Mouse (Mus musculus): ENCODE measurements around the gene Wap. TPM values are rescaled to one million over a fixed set of nuclear protein-coding genes. Genes with fewer than 3 reads are reported as not detected.

Wap gene
- polyA plus RNA-seq, 1 experiment from 2014 or later: not detected

DNA sequence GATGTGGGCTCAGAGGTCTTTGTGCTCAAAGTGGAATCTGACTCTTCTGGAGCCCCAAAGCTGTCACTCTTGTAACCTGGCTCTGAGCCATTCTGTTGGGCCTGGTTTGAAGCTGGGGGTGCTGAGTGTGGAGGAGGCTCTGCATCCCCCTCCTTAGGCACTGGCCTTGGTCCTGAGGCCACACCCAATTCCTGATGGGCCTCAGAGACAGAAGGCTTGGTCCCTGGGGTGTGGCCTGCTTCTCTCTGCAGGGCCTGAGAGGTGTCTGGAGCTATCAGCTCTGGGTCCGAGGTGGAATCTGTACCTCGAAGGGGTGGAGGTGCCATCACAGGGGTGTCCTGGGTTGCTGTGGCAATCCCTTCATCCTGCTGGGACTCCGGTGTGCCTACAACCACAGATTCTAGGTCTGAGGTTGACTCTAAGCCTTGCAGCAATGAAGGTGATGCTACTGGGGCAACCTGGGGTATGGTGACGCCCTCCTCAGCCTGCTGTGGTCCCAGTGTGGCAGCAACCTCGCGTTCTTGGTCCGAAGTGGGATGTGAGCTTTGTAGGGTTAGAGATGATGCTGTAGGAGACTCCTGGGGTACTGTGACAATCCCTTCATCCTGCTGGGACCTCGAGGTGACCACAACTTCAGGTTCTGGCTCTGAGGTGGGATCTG, 38.0 kb downstream of the Wap start:
- no peak overlapping the region for H3K4me3 ChIP-seq
- peaks cover 74% of the 10 kb centered on the region for H3K4me1 ChIP-seq
- no peaks in the 10 kb centered on the region for H3K9me3 ChIP-seq (replicated peaks)
- peaks cover 50% of the 10 kb centered on the region for H3K36me3 ChIP-seq
- no peak for DNase-seq (ENCODE audit: low spot score)
- peaks cover 25% of the 10 kb centered on the region for H3K27me3 ChIP-seq (ENCODE audit: low read depth, poor library complexity, severe bottlenecking)
- 0 out of 2 replicates have a peak overlapping the region, but pooled peaks have one; percentile 76 for H3K27ac ChIP-seq (replicated peaks)
- WGBS: 87% methylated on average over 8 of the region's 8 CpGs

DNA sequence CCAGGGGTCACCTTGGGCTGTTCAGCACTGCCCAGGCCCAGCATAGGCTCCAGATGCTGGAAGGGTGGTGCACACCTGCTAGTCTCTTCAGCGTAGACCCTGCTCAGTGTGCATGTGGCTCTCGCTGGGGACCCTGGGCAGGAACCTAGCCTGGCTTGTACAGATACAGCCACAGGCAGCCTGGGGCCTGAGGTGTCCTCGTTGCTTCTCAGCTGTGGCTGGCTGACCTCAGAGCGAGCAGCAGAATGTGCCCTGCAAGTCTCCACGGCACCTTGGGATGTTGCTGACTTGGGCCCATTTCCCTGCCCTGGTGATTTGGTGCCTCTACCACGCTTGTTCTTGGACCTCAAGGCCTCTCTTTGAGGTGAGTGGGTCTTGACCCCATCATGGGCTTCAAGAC, 38.6 kb downstream of the Wap start:
- peaks cover 56% of the 10 kb centered on the region for H3K36me3 ChIP-seq
- no peaks in the 10 kb centered on the region for H3K9me3 ChIP-seq (replicated peaks)
- WGBS: 82% methylated on average over 6 of the region's 6 CpGs
- H3K27ac ChIP-seq (replicated peaks): peak overlapping the region; percentile 76
- H3K4me3 ChIP-seq: peak overlapping the region; percentile 41; the same call in 1 of the 2 replicates
- DNase-seq (ENCODE audit: low spot score): no peak
- H3K27me3 ChIP-seq (ENCODE audit: low read depth, poor library complexity, severe bottlenecking): peaks cover 19% of the 10 kb centered on the region
- H3K4me1 ChIP-seq: peaks cover 68% of the 10 kb centered on the region

DNA sequence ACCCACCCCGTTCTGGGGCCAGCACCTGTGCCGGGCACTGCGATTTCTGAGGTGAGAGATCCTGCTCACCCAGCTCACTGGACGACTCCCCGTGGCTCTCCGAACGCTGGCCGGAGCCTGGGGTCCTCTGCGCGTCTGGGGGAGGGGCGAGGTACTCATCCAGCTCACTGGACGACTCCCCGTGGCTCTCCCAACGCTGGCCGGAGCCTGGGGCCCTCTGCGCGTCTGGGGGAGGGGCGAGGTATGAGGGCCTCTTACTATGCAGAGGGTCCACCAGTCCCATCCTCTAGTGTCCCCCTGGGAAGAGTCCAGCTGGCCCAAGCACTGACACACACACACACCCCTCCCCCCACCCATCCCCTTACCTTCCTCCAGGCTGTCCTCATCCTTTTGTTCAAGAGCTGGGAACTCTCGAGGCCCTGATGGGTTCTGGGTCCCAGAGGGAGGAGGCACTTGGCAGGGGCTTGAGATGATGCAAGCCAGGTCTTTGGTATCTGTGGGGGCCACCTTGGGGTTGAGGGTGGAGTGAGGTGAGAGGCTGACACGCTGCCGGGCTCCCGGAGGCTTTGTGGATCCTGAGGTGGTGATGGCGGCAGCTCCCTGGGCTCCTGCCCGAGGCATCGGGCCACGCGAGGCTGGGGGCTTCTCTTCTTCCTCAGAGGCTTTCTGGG, 39.3 kb downstream of the Wap start:
- Histone ChIP-seq H3K36me3 (peaks cover 63% of the 10 kb centered on the region), H3K4me1 (peaks cover 61% of the 10 kb centered on the region), H3K4me3 (peak overlapping the region; percentile 41), H3K27me3 (ENCODE audit: low read depth, poor library complexity, severe bottlenecking) (peaks cover 12% of the 10 kb centered on the region), H3K9me3 (replicated peaks) (no peaks in the 10 kb centered on the region), H3K27ac (replicated peaks) (peak overlapping the region; percentile 76)
- 16% methylated on average over 27 of the region's 27 CpGs for WGBS
- DNase-seq (ENCODE audit: low spot score): peak; percentile 54

DNA sequence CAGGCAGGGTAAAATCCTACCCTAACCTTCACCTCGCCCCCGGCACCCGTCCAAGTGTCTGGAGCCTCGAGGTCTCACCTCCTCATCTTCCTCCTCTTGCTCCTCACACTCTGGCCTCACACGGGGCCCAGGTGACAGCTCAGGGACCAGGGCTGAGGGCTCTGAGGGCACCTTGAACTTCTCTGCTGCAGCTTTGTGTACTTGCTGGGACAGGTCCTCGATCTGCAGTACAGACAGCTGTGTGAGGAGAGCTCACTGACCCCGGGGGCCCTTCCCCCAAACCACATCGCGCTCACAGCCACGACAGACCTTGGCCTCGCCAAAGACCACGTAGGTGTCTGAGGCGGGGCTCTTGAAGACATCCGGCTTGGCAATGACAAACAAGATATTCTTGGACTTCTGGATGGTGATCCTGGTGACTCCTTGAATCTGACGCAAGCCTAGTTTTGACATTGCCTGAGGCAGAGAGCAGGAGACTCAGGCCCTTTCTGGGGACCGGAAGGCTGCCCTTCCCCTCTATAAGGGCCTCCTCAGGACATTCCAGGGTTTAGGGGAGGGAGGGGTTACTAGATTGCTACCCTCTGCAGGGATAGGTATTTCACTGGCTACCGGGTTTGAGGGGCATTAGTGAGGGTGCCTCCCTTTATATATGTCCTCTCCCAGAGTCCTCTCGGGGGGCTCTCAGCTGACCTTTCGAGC, 40.1 kb downstream of the Wap start:
- DNase-seq (ENCODE audit: low spot score): no peak
- peaks cover 4% of the 10 kb centered on the region for H3K27me3 ChIP-seq (ENCODE audit: low read depth, poor library complexity, severe bottlenecking)
- peaks cover 71% of the 10 kb centered on the region for H3K36me3 ChIP-seq
- H3K27ac ChIP-seq (replicated peaks): peak overlapping the region; percentile 76
- H3K9me3 ChIP-seq (replicated peaks): no peaks in the 10 kb centered on the region
- 55% methylated on average over 19 of the region's 19 CpGs for WGBS
- peak overlapping the region; percentile 41 for H3K4me3 ChIP-seq
- H3K4me1 ChIP-seq: peaks cover 53% of the 10 kb centered on the region

DNA sequence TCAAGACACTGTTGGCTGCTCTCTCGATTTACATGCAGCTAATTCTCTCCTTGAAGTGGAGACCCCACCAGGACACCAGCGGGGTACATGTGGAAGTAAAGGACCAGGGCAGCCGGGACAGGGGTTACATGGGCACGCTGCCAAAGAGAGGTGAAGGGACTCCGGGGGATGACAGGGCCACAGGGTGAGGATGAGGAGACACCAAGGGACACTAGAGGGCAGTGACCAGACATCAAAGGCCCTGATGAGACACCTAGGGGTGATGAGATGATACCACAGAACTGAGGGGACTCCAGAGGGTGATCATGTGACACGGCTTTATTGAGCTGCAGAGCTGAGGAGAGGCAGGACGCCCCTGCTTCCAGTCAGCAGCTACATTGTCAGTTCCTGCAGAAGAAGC, 40.9 kb downstream of the Wap start:
- H3K4me1 ChIP-seq: peaks cover 45% of the 10 kb centered on the region
- no peaks in the 10 kb centered on the region for H3K27me3 ChIP-seq (ENCODE audit: low read depth, poor library complexity, severe bottlenecking)
- no peak for DNase-seq (ENCODE audit: low spot score)
- 81% methylated on average over 7 of the region's 7 CpGs for WGBS
- H3K27ac ChIP-seq (replicated peaks): 0 out of 2 replicates have a peak overlapping the region, but pooled peaks have one; percentile 76
- H3K36me3 ChIP-seq: peaks cover 79% of the 10 kb centered on the region
- no peaks in the 10 kb centered on the region for H3K9me3 ChIP-seq (replicated peaks)
- no peak overlapping the region for H3K4me3 ChIP-seq

DNA sequence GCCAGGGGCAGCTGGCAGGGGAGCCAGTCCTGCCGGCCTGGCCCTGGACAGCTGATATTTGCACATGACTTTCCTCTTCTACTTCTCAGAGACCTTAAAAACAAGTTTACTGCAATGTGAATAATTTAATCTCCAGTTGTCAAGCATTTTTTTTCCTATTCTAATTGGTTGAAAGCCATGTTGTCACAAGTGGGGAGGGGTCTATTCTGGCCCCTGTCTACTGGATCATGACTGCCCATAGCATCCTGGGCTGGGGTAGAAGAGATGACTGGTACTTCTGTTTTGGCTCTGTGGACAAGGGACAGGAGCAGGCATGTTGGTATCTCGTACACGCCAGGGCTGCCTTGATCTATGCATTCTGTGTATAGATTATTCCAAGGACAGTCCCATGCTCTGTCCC, 41.8 kb downstream of the Wap start:
- peaks cover 36% of the 10 kb centered on the region for H3K4me1 ChIP-seq
- H3K9me3 ChIP-seq (replicated peaks): no peaks in the 10 kb centered on the region
- H3K27me3 ChIP-seq (ENCODE audit: low read depth, poor library complexity, severe bottlenecking): no peaks in the 10 kb centered on the region
- DNase-seq (ENCODE audit: low spot score): no peak
- WGBS: 89% methylated on average over 3 of the region's 3 CpGs
- no peak overlapping the region for H3K27ac ChIP-seq (replicated peaks)
- H3K36me3 ChIP-seq: peaks cover 80% of the 10 kb centered on the region
- H3K4me3 ChIP-seq: no peak overlapping the region

DNA sequence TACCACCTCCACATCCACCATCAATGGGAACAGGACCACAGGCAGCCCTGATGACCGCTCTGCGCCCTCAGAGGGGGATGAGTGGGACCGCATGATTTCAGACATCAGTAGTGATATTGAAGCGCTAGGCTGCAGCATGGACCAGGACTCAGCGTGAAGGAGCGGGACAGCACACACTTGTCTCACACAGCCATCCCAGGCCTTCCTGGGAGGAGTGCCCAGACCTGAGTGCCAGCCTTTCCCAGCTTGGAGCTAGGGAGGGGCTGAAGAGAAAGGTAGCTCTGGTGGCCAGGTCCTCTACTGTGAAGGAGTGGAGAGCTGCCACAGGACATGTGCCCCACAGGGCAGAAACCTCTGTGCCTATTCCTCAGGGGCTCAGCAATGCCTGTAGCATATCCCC, 42.2 kb downstream of the Wap start:
- H3K9me3 ChIP-seq (replicated peaks): no peaks in the 10 kb centered on the region
- DNase-seq (ENCODE audit: low spot score): no peak
- no peak overlapping the region for H3K4me3 ChIP-seq
- H3K27me3 ChIP-seq (ENCODE audit: low read depth, poor library complexity, severe bottlenecking): no peaks in the 10 kb centered on the region
- H3K27ac ChIP-seq (replicated peaks): no peak overlapping the region
- peaks cover 35% of the 10 kb centered on the region for H3K4me1 ChIP-seq
- peaks cover 80% of the 10 kb centered on the region for H3K36me3 ChIP-seq
- whole genome bisulfite sequencing: 94% methylated on average over 6 of the region's 6 CpGs

DNA sequence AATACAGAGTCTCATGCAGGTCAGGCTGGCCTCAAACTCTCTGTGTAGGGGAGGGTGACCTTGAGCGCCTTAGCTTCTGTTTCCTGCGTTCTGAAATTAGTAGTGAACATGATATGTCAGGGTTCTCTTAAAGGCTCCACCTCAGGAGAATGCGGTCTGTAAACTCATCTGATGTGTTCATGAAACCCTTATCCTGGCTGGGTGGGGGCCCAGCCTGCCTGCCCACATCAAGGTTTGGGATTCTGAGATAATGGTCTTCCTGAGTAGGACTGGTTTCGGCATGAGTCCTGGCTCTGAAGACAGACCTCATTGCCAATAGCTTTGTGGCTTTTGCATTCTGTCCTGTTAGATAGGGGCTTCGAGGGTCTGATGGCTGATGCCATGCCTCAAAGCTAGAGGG, 43.1 kb downstream of the Wap start:
- WGBS: 92% methylated on average over 5 of the region's 5 CpGs
- Histone ChIP-seq H3K27ac (replicated peaks) (no peak overlapping the region), H3K4me3 (no peak overlapping the region), H3K4me1 (peaks cover 31% of the 10 kb centered on the region), H3K36me3 (peaks cover 84% of the 10 kb centered on the region), H3K9me3 (replicated peaks) (no peaks in the 10 kb centered on the region), H3K27me3 (ENCODE audit: low read depth, poor library complexity, severe bottlenecking) (no peaks in the 10 kb centered on the region)
- no peak for DNase-seq (ENCODE audit: low spot score)

DNA sequence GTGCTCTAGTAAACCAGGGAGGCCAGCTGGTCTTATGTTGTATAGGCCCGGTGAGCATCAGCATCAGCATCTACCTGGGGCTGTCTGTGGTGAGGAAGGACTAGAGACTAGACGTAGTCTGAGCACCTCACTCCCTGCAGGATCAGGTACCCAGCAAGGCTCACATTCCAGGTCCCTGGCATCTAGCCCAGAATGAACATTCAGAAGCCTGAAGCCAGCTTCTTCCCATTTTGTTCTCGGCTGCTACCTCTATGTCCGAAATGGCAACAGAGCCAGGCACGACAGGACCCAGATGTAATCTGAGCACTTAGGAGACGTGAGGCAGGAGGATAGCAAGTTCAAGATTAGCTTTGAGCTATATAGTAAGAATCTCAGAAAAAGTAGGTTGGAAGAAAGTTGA, 43.6 kb downstream of the Wap start:
- DNase-seq (ENCODE audit: low spot score): no peak
- 91% methylated on average over 6 of the region's 6 CpGs for WGBS
- Histone ChIP-seq H3K27me3 (ENCODE audit: low read depth, poor library complexity, severe bottlenecking) (no peaks in the 10 kb centered on the region), H3K9me3 (replicated peaks) (no peaks in the 10 kb centered on the region), H3K27ac (replicated peaks) (no peak overlapping the region), H3K4me1 (peaks cover 26% of the 10 kb centered on the region), H3K4me3 (no peak overlapping the region), H3K36me3 (peaks cover 86% of the 10 kb centered on the region)

DNA sequence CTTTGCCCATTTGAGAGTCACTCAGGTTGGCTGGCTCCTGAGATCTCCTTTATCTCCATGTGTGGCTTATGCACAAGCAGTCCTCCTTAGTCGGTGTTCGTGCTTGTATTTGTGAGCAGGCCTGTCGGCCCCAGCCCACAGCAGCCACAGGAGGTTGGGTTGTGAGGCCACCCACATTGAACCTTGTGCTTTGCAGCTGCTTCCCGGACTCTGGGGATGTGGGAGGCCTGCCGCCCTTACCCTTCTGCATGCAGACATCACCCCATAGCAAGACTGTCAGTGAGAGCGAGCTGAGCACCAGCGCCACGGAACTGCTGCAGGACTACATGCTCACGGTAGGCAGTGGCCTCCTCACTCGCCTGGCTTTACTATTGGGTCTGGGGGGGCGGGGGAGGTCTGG, 45.0 kb downstream of the Wap start:
- peaks cover 12% of the 10 kb centered on the region for H3K4me1 ChIP-seq
- no peak for DNase-seq (ENCODE audit: low spot score)
- no peaks in the 10 kb centered on the region for H3K9me3 ChIP-seq (replicated peaks)
- H3K27me3 ChIP-seq (ENCODE audit: low read depth, poor library complexity, severe bottlenecking): no peaks in the 10 kb centered on the region
- H3K4me3 ChIP-seq: no peak overlapping the region
- peaks cover 99% of the 10 kb centered on the region for H3K36me3 ChIP-seq
- H3K27ac ChIP-seq (replicated peaks): no peak overlapping the region
- WGBS: 86% methylated on average over 11 of the region's 11 CpGs

DNA sequence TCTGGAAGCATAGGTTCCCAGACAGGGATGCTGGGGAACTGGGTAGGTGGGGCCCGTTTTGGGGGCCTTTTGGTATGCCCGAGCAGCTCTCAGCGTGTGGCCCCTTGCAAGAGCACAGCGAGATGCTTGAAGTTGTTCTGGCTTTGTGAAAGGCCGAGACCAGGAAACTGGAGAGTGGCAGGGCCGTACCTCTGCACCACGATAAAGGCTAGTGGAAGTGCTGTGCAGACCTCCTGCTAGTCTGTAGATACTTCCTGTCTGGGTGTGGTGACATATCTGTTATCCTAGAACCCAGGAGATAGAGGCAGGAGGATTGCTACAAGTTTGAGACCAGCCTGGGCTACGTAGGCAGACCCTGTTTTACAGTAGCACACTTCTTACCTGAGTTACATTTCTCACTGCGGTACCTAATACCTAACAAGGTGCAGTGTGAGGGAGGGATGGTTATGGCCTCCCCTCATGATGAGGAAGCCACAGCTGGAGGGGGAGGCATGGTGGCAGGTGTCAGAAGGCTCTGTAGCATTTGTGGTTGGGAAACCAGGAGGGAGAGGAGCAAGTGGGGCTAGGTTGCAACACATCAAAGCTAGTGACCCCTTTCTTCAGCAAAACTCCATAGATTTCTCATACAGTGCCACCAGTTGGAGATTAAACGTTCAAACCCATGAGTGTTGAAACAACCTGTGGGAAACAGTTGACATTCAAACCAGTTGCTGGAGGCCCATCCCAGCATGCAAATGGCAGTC, 47.3 kb downstream of the Wap start:
- DNase-seq (ENCODE audit: low spot score): no peak
- Histone ChIP-seq H3K9me3 (replicated peaks) (no peaks in the 10 kb centered on the region), H3K36me3 (peaks cover 96% of the 10 kb centered on the region), H3K27ac (replicated peaks) (no peak overlapping the region), H3K27me3 (ENCODE audit: low read depth, poor library complexity, severe bottlenecking) (no peaks in the 10 kb centered on the region), H3K4me3 (no peak overlapping the region), H3K4me1 (no peaks in the 10 kb centered on the region)
- WGBS: 84% methylated on average over 10 of the region's 10 CpGs

DNA sequence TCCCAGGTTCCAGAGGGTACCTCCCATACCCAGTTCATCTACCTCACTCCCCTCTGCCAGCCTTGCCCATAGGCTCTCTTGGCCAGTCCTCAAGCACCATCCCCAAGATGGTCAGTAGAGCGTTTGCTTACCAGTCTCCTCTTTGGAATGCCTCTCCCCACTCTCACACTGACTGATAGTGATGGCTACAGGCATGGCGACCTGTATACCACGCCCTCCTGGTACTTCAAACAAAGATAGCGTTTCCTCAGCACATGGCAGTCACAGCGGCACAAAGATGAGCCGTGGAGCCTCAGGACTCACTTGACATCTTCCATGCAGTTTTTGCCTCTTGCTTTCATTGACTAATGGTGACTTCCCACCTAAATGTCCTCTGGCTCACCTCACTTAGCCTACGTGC, 48.6 kb downstream of the Wap start:
- no peaks in the 10 kb centered on the region for H3K4me1 ChIP-seq
- peaks cover 96% of the 10 kb centered on the region for H3K36me3 ChIP-seq
- no peaks in the 10 kb centered on the region for H3K27me3 ChIP-seq (ENCODE audit: low read depth, poor library complexity, severe bottlenecking)
- no peak overlapping the region for H3K4me3 ChIP-seq
- no peaks in the 10 kb centered on the region for H3K9me3 ChIP-seq (replicated peaks)
- no peak overlapping the region for H3K27ac ChIP-seq (replicated peaks)
- WGBS: 96% methylated on average over 7 of the region's 7 CpGs
- no peak for DNase-seq (ENCODE audit: low spot score)

Data from midbrain, embryonic 10.5 days (tissue).